Mouse (Mus musculus) stomach, postnatal 0 days (tissue): ENCODE measurements at regions not wholly inside any gene's neighbourhood (a gene's known extent, or its start where the extent isn't known, plus 50 kb on each side); places are given as distances from the start of the nearest gene placed in this dataset.
A peak's percentile ranks its signal among the peaks of the same experiment; 100 is the strongest.
"Not testable (repeated sequence)": the region's sequence is repeated elsewhere in the genome, so short reads cannot be mapped to it uniquely, and the experiment has no call there.

Source experiments
- ATAC-seq: fragments of 200-750 bp; cut with Nextera tagmentation; 2 replicates; pipeline ENCODE4 v1.8.0; 2017; ENCODE audit not compliant: low FRiP score, low TSS enrichment
- DNase-seq: peaks from one replicate; pipeline ENCODE4 v3.0.0-alpha.2; 2016; ENCODE audit warnings: low spot score
- H3K27ac ChIP-seq: fragments of 300-500 bp; sonication (generic); replicated peaks from 2 replicates; pipeline ENCODE4 v1.5.1; 2014; ENCODE audit warnings: mild to moderate bottlenecking, control low read depth
- H3K27me3 ChIP-seq: fragments of 300-500 bp; sonication (generic); 2 replicates; pipeline ENCODE4 v1.6.1; 2014; ENCODE audit warnings: low read length; ENCODE audit not compliant: control insufficient read depth, insufficient read depth
- H3K36me3 ChIP-seq: fragments of 300-500 bp; sonication (generic); 2 replicates; pipeline ENCODE4 v1.6.1; 2014; ENCODE audit warnings: low read length, mixed read lengths; ENCODE audit not compliant: control insufficient read depth, insufficient read depth
- H3K4me1 ChIP-seq: fragments of 300-500 bp; sonication (generic); replicated peaks from 2 replicates; pipeline ENCODE4 v1.6.1; 2014; ENCODE audit warnings: antibody characterized with exemption; ENCODE audit not compliant: control insufficient read depth, insufficient read depth
- H3K4me2 ChIP-seq: fragments of 300-500 bp; sonication (generic); replicated peaks from 2 replicates; pipeline ENCODE4 v1.6.1; 2014; ENCODE audit warnings: low read depth, mild to moderate bottlenecking, control low read depth, moderate library complexity
- H3K4me3 ChIP-seq: fragments of 300-500 bp; sonication (generic); 2 replicates; pipeline ENCODE4 v1.5.1; 2014; ENCODE audit warnings: low read depth, low read length, control low read depth
- H3K9ac ChIP-seq: fragments of 300-500 bp; sonication (generic); 2 replicates; pipeline ENCODE4 v1.6.1; 2014; ENCODE audit warnings: mild to moderate bottlenecking, low read length, control low read depth, mixed read lengths
- H3K9me3 ChIP-seq: fragments of 300-500 bp; sonication (generic); 2 replicates; pipeline ENCODE4 v1.6.1; 2016; ENCODE audit warnings: low read length; ENCODE audit not compliant: control insufficient read depth
- WGBS: fragments of 180-500 bp; shearing (Covaris S2); extraction: QIAGEN DNeasy Blood & Tissue Kit; methylation state at CpG from one replicate; pipeline ENCODE4 v1.1.7; 2014; 5-methylcytosine and 5-hydroxymethylcytosine counted together

GRCm38 (mm10) chr4:147231381-147231780, 74.1 kb upstream of the Zfp988 start:
- H3K36me3 ChIP-seq, H3K27ac ChIP-seq, H3K9me3 ChIP-seq, H3K4me1 ChIP-seq, ATAC-seq, H3K4me2 ChIP-seq, DNase-seq, H3K27me3 ChIP-seq, H3K4me3 ChIP-seq, H3K9ac ChIP-seq: not testable (repeated sequence)
- WGBS: 81% methylated on average over 2 of the region's 2 CpGs

GRCm38 (mm10) chr4:147231787-147232186, 73.7 kb upstream of the Zfp988 start:
- not testable (repeated sequence) for H3K4me2 ChIP-seq, H3K4me1 ChIP-seq, H3K9me3 ChIP-seq, H3K27ac ChIP-seq, H3K27me3 ChIP-seq, H3K4me3 ChIP-seq, H3K9ac ChIP-seq, ATAC-seq, DNase-seq, H3K36me3 ChIP-seq
- WGBS: 86% methylated on average over 3 of the region's 3 CpGs

GRCm38 (mm10) chr4:147232279-147232678, 73.2 kb upstream of the Zfp988 start:
- ATAC-seq, H3K27ac ChIP-seq, H3K9me3 ChIP-seq, H3K9ac ChIP-seq, H3K4me1 ChIP-seq, DNase-seq, H3K4me3 ChIP-seq, H3K4me2 ChIP-seq, H3K36me3 ChIP-seq, H3K27me3 ChIP-seq: not testable (repeated sequence)
- 94% methylated on average over 1 of the region's 1 CpGs for WGBS

GRCm38 (mm10) chr4:147234227-147234626, 71.2 kb upstream of the Zfp988 start:
- H3K4me3 ChIP-seq, H3K36me3 ChIP-seq, H3K9ac ChIP-seq, H3K4me1 ChIP-seq, DNase-seq, H3K4me2 ChIP-seq, H3K27ac ChIP-seq, ATAC-seq, H3K27me3 ChIP-seq, H3K9me3 ChIP-seq: not testable (repeated sequence)
- WGBS: 45% methylated on average over 2 of the region's 2 CpGs

- H3K9me3 ChIP-seq, ATAC-seq, H3K4me2 ChIP-seq, H3K4me3 ChIP-seq, H3K4me1 ChIP-seq, H3K36me3 ChIP-seq, DNase-seq, H3K27me3 ChIP-seq, H3K9ac ChIP-seq, H3K27ac ChIP-seq: not testable (repeated sequence)
- 52% methylated on average over 2 of the region's 2 CpGs for WGBS
Measured at GRCm38 (mm10) chr4:147235441-147235840, 70.0 kb upstream of the Zfp988 start.

GRCm38 (mm10) chr4:147241315-147242182, 63.9 kb upstream of the Zfp988 start:
- DNase-seq: not testable (repeated sequence)
- 67% methylated on average over 4 of the region's 4 CpGs for WGBS

More at GRCm38 (mm10) chr4:147241315-147242182, 63.9 kb upstream of the Zfp988 start:
- not testable (repeated sequence) for H3K4me2 ChIP-seq, H3K9ac ChIP-seq, H3K27ac ChIP-seq, H3K27me3 ChIP-seq, H3K4me1 ChIP-seq, H3K9me3 ChIP-seq, H3K36me3 ChIP-seq, H3K4me3 ChIP-seq
- ATAC-seq: 0 out of 2 replicates have a peak, but pooled peaks have one; percentile 40
